Comparison of ENCODE assay signal across 24 mouse cellular contexts in genomic region chrX:143655177-143655492, GRCm38 (mm10).
DNase-seq lines count a peak whose midpoint lies in the region; ATAC-seq and TF ChIP-seq lines count a peak whose summit lies in the region.
"Had no signal": no experiment of that assay in that cellular context is flagged by ENCODE, and none has a peak within 500 bp of the region (broad histone marks: within the 10 kb centered on the region; RNA-seq: fewer than 3 reads in every experiment).

No protein-coding gene starts in this region.

- ATAC-seq in hindbrain, embryonic 11.5 days (ENCODE audit: low FRiP score): peak; percentile 66; the same call in 1 of the 2 replicates
- no peak for ATAC-seq in hindbrain, embryonic 16.5 days
- ATAC-seq in forebrain, embryonic 11.5 days (replicated peaks; ENCODE audit: low FRiP score): peak; percentile 83
- peak; percentile 59 for ATAC-seq in forebrain, postnatal 0 days
- peak; percentile 63 for ATAC-seq in midbrain, embryonic 15.5 days (replicated peaks)
- ATAC-seq: intestine, embryonic 15.5 days had no signal

- TF ChIP-seq CTCF in forebrain, postnatal 0 days (IDR thresholded peaks at IDR 0.05; ENCODE audit: low read depth): no peak
- TF ChIP-seq CTCF in kidney, adult 2 months (conservative IDR thresholded peaks at IDR 0.05; ENCODE audit: insufficient read depth, insufficient read length, low read depth, low read length): no peak

- peaks cover 2% of the 10 kb centered on the region; the same call in 1 of the 2 replicates for H3K27me3 ChIP-seq in hindbrain, embryonic 11.5 days (ENCODE audit: control insufficient read depth, insufficient read depth, low read length)
- H3K27me3 ChIP-seq in hindbrain, embryonic 16.5 days (replicated peaks; ENCODE audit: control insufficient read depth, insufficient read depth, low read length): no peaks in the 10 kb centered on the region; the same call in 1 of the 2 replicates
- peaks cover 5% of the 10 kb centered on the region; the same call in 1 of the 2 replicates for H3K27me3 ChIP-seq in forebrain, embryonic 11.5 days (ENCODE audit: control insufficient read depth, insufficient read depth, low read length)
- H3K27me3 ChIP-seq in forebrain, postnatal 0 days (ENCODE audit: insufficient read depth, low read length): no peaks in the 10 kb centered on the region
- H3K27me3 ChIP-seq in midbrain, embryonic 15.5 days (replicated peaks): peaks cover 11% of the 10 kb centered on the region; the same call in 1 of the 2 replicates
- peaks cover 87% of the 10 kb centered on the region for H3K27me3 ChIP-seq in embryonic facial prominence, embryonic 10.5 days (replicated peaks; ENCODE audit: low read depth, poor library complexity, severe bottlenecking)
- no peaks in the 10 kb centered on the region for H3K27me3 ChIP-seq in kidney, adult 2 months (replicated peaks; ENCODE audit: control insufficient read depth, insufficient read depth, low read length)
- H3K27me3 ChIP-seq: lung, embryonic 15.5 days had no signal

- H3K36me3 ChIP-seq in hindbrain, embryonic 11.5 days (ENCODE audit: control insufficient read depth, insufficient read depth, low read length): no peaks in the 10 kb centered on the region
- no peaks in the 10 kb centered on the region for H3K36me3 ChIP-seq in hindbrain, embryonic 16.5 days (ENCODE audit: control insufficient read depth, insufficient read depth, low read length)
- no peaks in the 10 kb centered on the region for H3K36me3 ChIP-seq in forebrain, embryonic 11.5 days (ENCODE audit: control insufficient read depth, insufficient read depth, low read length)
- H3K36me3 ChIP-seq in forebrain, postnatal 0 days (ENCODE audit: insufficient read depth): no peaks in the 10 kb centered on the region
- H3K36me3 ChIP-seq in midbrain, embryonic 15.5 days (replicated peaks): no peaks in the 10 kb centered on the region
- no peaks in the 10 kb centered on the region for H3K36me3 ChIP-seq in embryonic facial prominence, embryonic 10.5 days (replicated peaks)
- no peaks in the 10 kb centered on the region for H3K36me3 ChIP-seq in kidney, adult 2 months (ENCODE audit: control insufficient read depth, insufficient read depth, low read length)
- H3K36me3 ChIP-seq: embryonic facial prominence, embryonic 13.5 days; intestine, embryonic 15.5 days; limb, embryonic 15.5 days; lung, embryonic 15.5 days had no signal

- 0 out of 2 replicates have a peak overlapping the region, but pooled peaks have one; percentile 10 for H3K27ac ChIP-seq in hindbrain, embryonic 11.5 days (ENCODE audit: low read depth, low read length)
- no peak overlapping the region for H3K27ac ChIP-seq in hindbrain, embryonic 16.5 days (ENCODE audit: low read depth, low read length)
- peak overlapping the region; percentile 64 for H3K27ac ChIP-seq in forebrain, embryonic 11.5 days (ENCODE audit: low read depth, low read length)
- H3K27ac ChIP-seq in forebrain, postnatal 0 days (ENCODE audit: low read depth, low read length): 0 out of 2 replicates have a peak overlapping the region, but pooled peaks have one; percentile 35
- peak overlapping the region; percentile 51 for H3K27ac ChIP-seq in midbrain, embryonic 15.5 days
- H3K27ac ChIP-seq in embryonic facial prominence, embryonic 10.5 days (replicated peaks): no peak overlapping the region
- no peak overlapping the region for H3K27ac ChIP-seq in kidney, adult 2 months (ENCODE audit: insufficient read depth, low read depth, low read length)
- H3K27ac ChIP-seq: embryonic facial prominence, embryonic 13.5 days; intestine, embryonic 15.5 days; limb, embryonic 15.5 days; liver, embryonic 14.5 days; lung, embryonic 15.5 days had no signal

- no peaks in the 10 kb centered on the region for H3K4me1 ChIP-seq in hindbrain, embryonic 11.5 days (replicated peaks; ENCODE audit: control insufficient read depth, insufficient read depth, low read length)
- H3K4me1 ChIP-seq in hindbrain, embryonic 16.5 days (ENCODE audit: control insufficient read depth, insufficient read depth, low read depth, low read length): no peaks in the 10 kb centered on the region; the same call in 1 of the 2 replicates
- no peaks in the 10 kb centered on the region for H3K4me1 ChIP-seq in forebrain, embryonic 11.5 days (replicated peaks; ENCODE audit: control insufficient read depth, insufficient read depth, low read length)
- H3K4me1 ChIP-seq in forebrain, postnatal 0 days (ENCODE audit: insufficient read depth): 0 out of 2 replicates have a peak, but pooled peaks cover 3% of the 10 kb centered on the region
- peaks cover 9% of the 10 kb centered on the region; the same call in 1 of the 2 replicates for H3K4me1 ChIP-seq in midbrain, embryonic 15.5 days
- H3K4me1 ChIP-seq in embryonic facial prominence, embryonic 10.5 days: no peaks in the 10 kb centered on the region
- no peaks in the 10 kb centered on the region for H3K4me1 ChIP-seq in kidney, adult 2 months (ENCODE audit: control insufficient read depth, insufficient read depth, low read length)
- H3K4me1 ChIP-seq: embryonic facial prominence, embryonic 13.5 days; intestine, embryonic 15.5 days; limb, embryonic 15.5 days; lung, embryonic 15.5 days; megakaryocyte, embryonic 14.5 days had no signal

- no peak for DNase-seq in hindbrain, embryonic 11.5 days (ENCODE audit: low spot score)
- no peak for DNase-seq in forebrain, embryonic 11.5 days (ENCODE audit: low spot score)
- DNase-seq in forebrain, postnatal 0 days: no peak
- no peak for DNase-seq in embryonic facial prominence, embryonic 10.5 days (ENCODE audit: low spot score)
- DNase-seq in kidney, adult 2 months: no peak
- DNase-seq in kidney, adult 8-10 months: no peak
- DNase-seq: adrenal gland, postnatal 14 days; cerebellum, adult 2 months; cerebellum, postnatal 25 days; kidney, postnatal 10 days; left cerebral cortex, postnatal 4 days; lung, postnatal 36 days; right cerebral cortex, postnatal 25 days; spleen, adult 18-20 months had no signal

- no peaks in the 10 kb centered on the region for H3K9me3 ChIP-seq in hindbrain, embryonic 11.5 days (ENCODE audit: control insufficient read depth, low read length)
- H3K9me3 ChIP-seq in hindbrain, embryonic 16.5 days (ENCODE audit: control insufficient read depth, low read length): no peaks in the 10 kb centered on the region
- H3K9me3 ChIP-seq in forebrain, embryonic 11.5 days (ENCODE audit: control insufficient read depth, low read length): no peaks in the 10 kb centered on the region
- no peaks in the 10 kb centered on the region for H3K9me3 ChIP-seq in forebrain, postnatal 0 days (ENCODE audit: low read length)
- H3K9me3 ChIP-seq in midbrain, embryonic 15.5 days: no peaks in the 10 kb centered on the region
- H3K9me3 ChIP-seq in embryonic facial prominence, embryonic 10.5 days: no peaks in the 10 kb centered on the region
- H3K9me3 ChIP-seq: embryonic facial prominence, embryonic 13.5 days; intestine, embryonic 15.5 days; limb, embryonic 15.5 days; lung, embryonic 15.5 days; megakaryocyte, embryonic 14.5 days had no signal

- H3K9ac ChIP-seq in hindbrain, embryonic 11.5 days (ENCODE audit: low read depth, low read length): no peak overlapping the region
- no peak overlapping the region for H3K9ac ChIP-seq in hindbrain, embryonic 16.5 days (ENCODE audit: low read depth, low read length)
- no peak overlapping the region for H3K9ac ChIP-seq in forebrain, embryonic 11.5 days (ENCODE audit: low read length)
- H3K9ac ChIP-seq in forebrain, postnatal 0 days: no peak overlapping the region
- H3K9ac ChIP-seq in midbrain, embryonic 15.5 days: no peak overlapping the region
- H3K9ac ChIP-seq: embryonic facial prominence, embryonic 13.5 days; intestine, embryonic 15.5 days; limb, embryonic 15.5 days; liver, embryonic 14.5 days; lung, embryonic 15.5 days had no signal

- H3K4me3 ChIP-seq in hindbrain, embryonic 11.5 days (ENCODE audit: low read depth, low read length): no peak overlapping the region
- H3K4me3 ChIP-seq in hindbrain, embryonic 16.5 days (ENCODE audit: low read length): no peak overlapping the region
- H3K4me3 ChIP-seq in forebrain, embryonic 11.5 days (ENCODE audit: low read depth, low read length): no peak overlapping the region
- H3K4me3 ChIP-seq in forebrain, postnatal 0 days (ENCODE audit: low read depth, low read length): no peak overlapping the region
- H3K4me3 ChIP-seq in midbrain, embryonic 15.5 days: no peak overlapping the region
- H3K4me3 ChIP-seq in embryonic facial prominence, embryonic 10.5 days: no peak overlapping the region
- no peak overlapping the region for H3K4me3 ChIP-seq in kidney, adult 2 months (ENCODE audit: insufficient read depth, low read depth, low read length)
- H3K4me3 ChIP-seq: embryonic facial prominence, embryonic 13.5 days; erythroblast, embryonic 14.5 days; intestine, embryonic 15.5 days; limb, embryonic 15.5 days; lung, embryonic 15.5 days; megakaryocyte, embryonic 14.5 days had no signal

- WGBS in hindbrain, embryonic 11.5 days: 25% methylated on average over 3 of the region's 3 CpGs
- 18% methylated on average over 3 of the region's 3 CpGs for WGBS in hindbrain, embryonic 16.5 days
- WGBS in forebrain, embryonic 11.5 days: 15% methylated on average over 3 of the region's 3 CpGs
- WGBS in forebrain, postnatal 0 days: 15% methylated on average over 3 of the region's 3 CpGs
- 20% methylated on average over 3 of the region's 3 CpGs for WGBS in midbrain, embryonic 15.5 days
- WGBS in embryonic facial prominence, embryonic 10.5 days: 31% methylated on average over 3 of the region's 3 CpGs
- 23% methylated on average over 3 of the region's 3 CpGs for WGBS in kidney, adult 2 months

- H3K4me2 ChIP-seq in hindbrain, embryonic 11.5 days (replicated peaks; ENCODE audit: low read depth, low read length): no peak overlapping the region
- H3K4me2 ChIP-seq in hindbrain, embryonic 16.5 days (ENCODE audit: low read length): no peak overlapping the region
- H3K4me2 ChIP-seq in forebrain, embryonic 11.5 days (ENCODE audit: low read depth, low read length, severe bottlenecking): no peak overlapping the region
- H3K4me2 ChIP-seq in forebrain, postnatal 0 days (ENCODE audit: low read depth): no peak overlapping the region
- H3K4me2 ChIP-seq in midbrain, embryonic 15.5 days: no peak overlapping the region
- H3K4me2 ChIP-seq: embryonic facial prominence, embryonic 13.5 days; heart, embryonic 11.5 days; intestine, embryonic 15.5 days; limb, embryonic 15.5 days; lung, embryonic 15.5 days had no signal

- TF ChIP-seq POLR2A in kidney, adult 2 months (IDR thresholded peaks at IDR 0.05; ENCODE audit: low read depth, low read length): no peak

Comparison
In these comparisons a context has a peak if more than half of its experiments do, and no peak if none do; other contexts are left out.
1. H3K27ac ChIP-seq: peak in hindbrain, embryonic 11.5 days (single experiment), forebrain, embryonic 11.5 days (single experiment), forebrain, postnatal 0 days (single experiment) and midbrain, embryonic 15.5 days (single experiment); none in hindbrain, embryonic 16.5 days (single experiment), embryonic facial prominence, embryonic 10.5 days (single experiment) and kidney, adult 2 months (single experiment).